Mouse (Mus musculus) G1E (cell line): Measurements from ENCODE around the gene Zxdc.

Experiments used
- CTCF ChIP-seq: IDR thresholded peaks from 2 replicates; pipeline ENCODE4 v1.5.1; 2012; ENCODE audit warnings: low read depth, low read length, inconsistent platforms, mixed read lengths
- GATA1 ChIP-seq: IDR thresholded peaks from 2 replicates; pipeline ENCODE4 v1.6.1; 2012; ENCODE audit warnings: borderline replicate concordance, low read length, inconsistent platforms, mixed read lengths
- POLR2AphosphoS5 ChIP-seq: IDR thresholded peaks from 2 replicates; pipeline ENCODE4 v1.6.1; 2012; ENCODE audit warnings: low read depth, low read length, inconsistent platforms; ENCODE audit not compliant: insufficient replicate concordance
- TAL1 ChIP-seq: conservative IDR thresholded peaks from 2 replicates; pipeline ENCODE4 v1.6.1; 2012; ENCODE audit warnings: low read depth, low read length, inconsistent platforms, mixed read lengths

- TF ChIP-seq CTCF = no peak
- TF ChIP-seq GATA1 = no peak
- no peak for TF ChIP-seq POLR2AphosphoS5
- TF ChIP-seq TAL1 = no peak
These were observed 35.0 kb upstream of the Zxdc start for GRCm38 (mm10) chr6:90334244-90334643.
